Mouse (Mus musculus) hindbrain, embryonic 10.5 days (tissue): ENCODE data around the gene Ttc39a. TPM values are rescaled to one million over a fixed set of nuclear protein-coding genes. Genes with fewer than 3 reads are reported as not detected.

ENCODE experiments used
- DNase-seq: peaks from one replicate; pipeline ENCODE4 v3.0.0-alpha.2; 2017; ENCODE audit warnings: low spot score
- H3K27ac ChIP-seq: fragments of 300-500 bp; sonication (generic); 2 replicates; pipeline ENCODE4 v1.5.1; 2016; ENCODE audit warnings: mild to moderate bottlenecking, moderate library complexity
- H3K27me3 ChIP-seq: fragments of 300-500 bp; sonication (generic); 2 replicates; pipeline ENCODE4 v1.6.1; 2016; ENCODE audit warnings: mild to moderate bottlenecking; ENCODE audit not compliant: poor library complexity, insufficient read depth, severe bottlenecking
- H3K36me3 ChIP-seq: fragments of 300-500 bp; sonication (generic); 2 replicates; pipeline ENCODE4 v1.6.1; 2016; ENCODE audit warnings: mild to moderate bottlenecking, moderate library complexity
- H3K4me1 ChIP-seq: fragments of 300-500 bp; sonication (generic); replicated peaks from 2 replicates; pipeline ENCODE4 v1.6.1; 2016; ENCODE audit warnings: mild to moderate bottlenecking
- H3K4me3 ChIP-seq: fragments of 300-500 bp; sonication (generic); 2 replicates; pipeline ENCODE4 v1.5.1; 2016; ENCODE audit warnings: mild to moderate bottlenecking, moderate library complexity
- H3K9me3 ChIP-seq: fragments of 300-500 bp; sonication (generic); 2 replicates; pipeline ENCODE4 v1.6.1; 2016; ENCODE audit warnings: mild to moderate bottlenecking, moderate library complexity
- WGBS: fragments of 180-500 bp; shearing (Covaris S2); methylation state at CpG from one replicate; pipeline ENCODE4 v1.1.7; 2016; 5-methylcytosine and 5-hydroxymethylcytosine counted together
- polyA plus RNA-seq: library from polyadenylated mRNA; unstranded; fragments of >200 nt; fragmentation: Nextera tagmentation; extraction: Ambion mirVana; gene quantifications from 2 replicates; pipeline ENCODE4 v1.2.1, GENCODE M21; 2016

Gene Ttc39a
- polyA plus RNA-seq, 1 experiment from 2014 or later: 2.5 TPM

DNA sequence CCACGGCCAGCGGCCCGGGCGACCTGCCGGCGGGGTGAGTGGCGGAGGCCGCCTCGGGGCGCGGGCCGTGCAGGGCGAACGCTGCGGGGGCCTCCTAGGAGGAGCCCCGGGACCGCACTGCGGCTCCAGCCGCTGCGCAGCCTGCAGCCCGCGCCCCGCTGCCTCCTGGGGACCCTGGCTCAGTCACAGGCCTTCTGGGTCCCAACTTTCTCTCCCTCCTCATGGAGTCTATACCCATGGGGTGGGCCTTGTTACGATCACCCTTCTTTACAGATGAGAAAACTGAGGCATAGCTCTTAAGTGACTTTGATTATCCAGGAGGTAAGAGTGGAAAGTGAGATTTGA lies 725 bp downstream of the Ttc39a start:
- Histone ChIP-seq H3K36me3 (no peaks in the 10 kb centered on the region), H3K27ac (peak overlapping the region; percentile 86), H3K4me3 (peak overlapping the region; percentile 73), H3K4me1 (peaks cover 28% of the 10 kb centered on the region), H3K27me3 (peaks cover 42% of the 10 kb centered on the region), H3K9me3 (no peaks in the 10 kb centered on the region)
- WGBS: 3% methylated on average over 24 of the region's 24 CpGs
- DNase-seq: no peak

DNA sequence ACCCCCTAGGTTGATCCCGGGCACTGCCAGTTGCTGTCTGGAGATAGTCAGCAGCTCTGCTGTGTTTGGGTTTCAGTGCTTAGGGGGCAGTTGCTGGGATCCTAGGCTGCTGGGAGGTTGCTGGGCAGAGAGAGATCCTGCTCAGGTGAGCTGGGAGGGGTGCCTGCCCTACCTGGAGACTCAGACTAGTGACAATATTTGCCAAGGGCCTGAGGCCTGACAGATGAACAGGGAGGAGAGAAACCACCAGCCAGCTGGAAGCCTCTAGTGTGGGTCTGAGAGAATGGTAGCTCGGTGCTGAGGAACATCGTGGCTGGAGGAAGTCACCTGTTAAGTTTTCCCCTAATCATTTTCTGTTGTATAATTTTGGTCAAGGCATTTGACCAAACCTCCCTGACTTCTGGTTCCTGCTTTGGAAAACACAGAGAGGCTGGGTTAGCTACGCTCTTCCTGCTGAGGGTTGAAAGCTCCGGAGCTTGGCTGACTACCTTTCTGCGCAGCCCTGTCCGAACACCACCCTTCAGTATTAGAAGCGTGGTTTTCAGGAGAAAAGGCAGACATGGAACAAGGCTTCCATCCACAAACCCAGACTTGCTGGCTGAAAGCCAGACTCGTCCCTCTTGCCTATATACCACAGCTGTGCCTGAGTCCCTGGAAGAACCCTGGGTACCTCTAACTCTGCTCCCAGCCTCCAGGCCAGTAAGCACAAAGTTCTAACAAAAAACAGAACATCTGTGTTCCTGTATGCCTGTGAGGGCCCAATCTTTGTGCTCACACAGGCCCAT lies 1.5 kb downstream of the Ttc39a start:
- Histone ChIP-seq H3K27me3 (peaks cover 42% of the 10 kb centered on the region), H3K27ac (no peak overlapping the region), H3K4me3 (peak overlapping the region; percentile 73), H3K9me3 (no peaks in the 10 kb centered on the region), H3K36me3 (no peaks in the 10 kb centered on the region), H3K4me1 (peaks cover 28% of the 10 kb centered on the region)
- DNase-seq: no peak
- WGBS: 85% methylated on average over 9 of the region's 9 CpGs

DNA sequence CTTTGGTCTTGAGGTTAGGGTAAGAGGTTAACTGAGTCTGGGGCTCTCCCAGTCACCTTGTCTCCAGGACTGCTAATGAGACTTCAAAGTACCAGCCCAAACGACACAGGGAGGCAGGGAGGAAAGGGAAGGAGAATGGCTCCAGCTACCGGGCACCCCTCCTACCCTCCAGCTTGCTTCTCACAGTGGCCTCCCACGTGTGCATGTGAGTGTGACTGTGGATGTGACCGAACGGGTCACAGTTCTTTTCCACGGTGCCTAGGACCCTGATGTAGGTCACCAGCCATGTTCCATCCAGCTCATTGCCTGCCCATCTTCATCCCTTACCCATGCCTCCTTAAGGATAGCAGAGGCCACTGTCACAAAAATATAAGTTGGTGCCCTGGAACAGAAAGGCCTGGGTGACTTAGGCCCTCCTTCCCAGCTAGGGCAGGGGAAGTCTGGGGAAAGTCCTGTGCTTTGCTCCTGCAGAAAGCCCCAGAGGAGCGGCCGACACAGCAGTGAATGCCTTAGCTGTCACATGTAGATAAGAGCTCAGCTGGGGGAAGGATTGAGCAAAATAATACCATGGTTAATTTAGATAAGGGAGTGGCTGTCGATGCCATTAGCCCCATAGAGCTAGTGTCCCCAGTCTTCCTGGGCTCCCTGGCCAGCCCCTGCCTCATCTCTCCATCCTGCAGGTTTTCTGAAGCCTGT lies 4.4 kb downstream of the Ttc39a start:
- no peak overlapping the region for H3K4me3 ChIP-seq
- 70% methylated on average over 9 of the region's 9 CpGs for WGBS
- H3K27me3 ChIP-seq: peaks cover 36% of the 10 kb centered on the region
- H3K9me3 ChIP-seq: no peaks in the 10 kb centered on the region
- no peaks in the 10 kb centered on the region for H3K36me3 ChIP-seq
- H3K27ac ChIP-seq: peak overlapping the region; percentile 67; the same call in 1 of the 2 replicates
- DNase-seq: no peak
- H3K4me1 ChIP-seq: peaks cover 27% of the 10 kb centered on the region

DNA sequence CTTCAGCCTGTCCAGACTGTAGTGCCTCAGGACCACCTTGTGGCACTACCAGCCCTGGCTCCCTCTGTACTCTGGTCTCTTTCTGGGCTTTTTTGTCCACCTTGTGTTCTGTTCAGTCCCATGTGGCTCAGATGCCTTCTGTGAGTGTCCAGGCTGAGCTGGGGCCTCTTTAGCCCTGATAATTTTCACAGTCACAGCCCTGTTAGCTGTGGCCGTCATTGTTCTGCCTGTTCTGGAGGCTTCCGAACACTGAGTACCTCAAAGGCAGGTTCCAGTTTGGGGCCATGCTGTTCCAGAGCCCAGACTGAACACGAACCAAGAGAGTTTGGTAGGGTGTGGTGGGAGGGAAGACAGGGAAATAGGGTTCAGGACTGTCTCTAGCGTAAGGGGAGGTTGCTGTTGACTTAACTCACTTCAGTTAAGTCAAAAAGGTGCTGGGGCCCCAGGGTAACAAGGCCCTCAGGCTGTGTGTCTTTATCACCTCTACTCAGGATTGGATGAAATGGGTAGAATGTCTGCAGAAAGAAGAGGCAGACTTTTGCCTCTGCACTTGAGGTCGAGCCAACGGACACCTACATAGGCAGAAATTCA lies 5.0 kb downstream of the Ttc39a start:
- Histone ChIP-seq H3K4me3 (no peak overlapping the region), H3K27ac (peak overlapping the region; percentile 67), H3K9me3 (no peaks in the 10 kb centered on the region), H3K36me3 (no peaks in the 10 kb centered on the region), H3K27me3 (peaks cover 30% of the 10 kb centered on the region), H3K4me1 (peaks cover 20% of the 10 kb centered on the region)
- DNase-seq: no peak
- WGBS: 91% methylated on average over 6 of the region's 6 CpGs

DNA sequence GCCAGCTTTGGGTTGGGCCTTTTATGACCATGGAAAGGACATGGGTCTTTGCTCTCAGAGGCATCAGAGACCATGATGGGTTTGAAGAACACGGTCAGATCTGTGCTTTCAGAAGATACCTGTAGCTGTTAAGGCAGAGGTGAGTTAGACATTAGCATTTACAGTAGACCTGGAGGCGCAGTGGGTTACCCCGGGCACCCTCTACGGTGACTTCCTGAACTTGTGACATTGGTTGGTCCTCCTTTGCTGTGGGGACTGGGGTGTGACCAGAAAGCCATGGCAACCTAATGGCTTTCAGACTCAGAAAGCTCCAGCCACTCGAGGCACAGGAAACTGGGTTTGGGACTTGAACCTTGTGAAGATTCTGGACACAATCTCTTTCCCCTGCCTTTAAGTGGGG lies 5.8 kb downstream of the Ttc39a start:
- WGBS: 88% methylated on average over 5 of the region's 5 CpGs
- H3K9me3 ChIP-seq: no peaks in the 10 kb centered on the region
- no peaks in the 10 kb centered on the region for H3K36me3 ChIP-seq
- no peak overlapping the region for H3K4me3 ChIP-seq
- H3K27me3 ChIP-seq: peaks cover 23% of the 10 kb centered on the region
- no peak for DNase-seq
- no peak overlapping the region for H3K27ac ChIP-seq
- H3K4me1 ChIP-seq: peaks cover 13% of the 10 kb centered on the region

DNA sequence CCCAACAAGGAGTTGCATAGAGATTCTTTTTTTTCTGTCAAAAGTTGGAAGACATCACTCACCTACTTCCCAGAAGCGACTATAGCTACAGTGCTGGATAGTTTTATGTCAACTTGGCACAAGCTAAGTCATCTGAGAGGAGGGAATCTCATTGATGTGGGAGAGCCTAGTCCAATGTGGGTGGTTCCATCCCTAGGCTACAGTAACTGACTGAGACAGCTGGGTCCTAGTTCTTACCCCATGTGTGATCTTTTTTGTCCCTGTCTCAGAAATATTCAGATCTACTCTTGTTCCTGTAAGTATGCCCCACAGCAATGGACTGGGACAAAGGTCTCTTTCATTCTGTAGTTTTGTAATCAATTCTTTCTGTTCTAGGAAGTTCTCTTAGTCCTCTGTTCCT lies 11.6 kb downstream of the Ttc39a start:
- WGBS: 82% methylated on average over 1 of the region's 1 CpGs
- no peaks in the 10 kb centered on the region for H3K36me3 ChIP-seq
- no peaks in the 10 kb centered on the region for H3K27me3 ChIP-seq
- H3K9me3 ChIP-seq: no peaks in the 10 kb centered on the region
- no peak overlapping the region for H3K27ac ChIP-seq
- H3K4me1 ChIP-seq: peaks cover 17% of the 10 kb centered on the region
- no peak for DNase-seq
- no peak overlapping the region for H3K4me3 ChIP-seq

DNA sequence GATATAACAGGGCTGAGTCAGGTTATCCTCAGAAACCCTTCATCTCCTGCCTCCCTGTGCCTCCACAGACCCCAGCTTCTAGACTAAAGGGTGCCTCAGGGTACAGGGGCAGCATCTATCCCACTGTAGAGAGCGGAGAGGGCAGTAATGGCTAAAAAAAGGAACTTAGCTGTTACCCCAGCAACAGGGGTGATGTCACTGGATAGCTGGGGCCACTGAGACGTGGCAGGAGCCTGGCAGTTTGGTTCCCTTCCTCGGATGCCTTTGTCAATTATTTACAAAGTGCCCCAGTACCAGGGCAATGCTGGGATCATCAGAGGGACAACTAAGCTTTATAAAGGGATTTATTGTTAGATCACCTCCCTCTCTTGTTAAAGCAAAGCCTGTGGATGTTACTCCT lies 12.6 kb downstream of the Ttc39a start:
- no peak for DNase-seq
- H3K9me3 ChIP-seq: no peaks in the 10 kb centered on the region
- H3K27ac ChIP-seq: no peak overlapping the region
- no peaks in the 10 kb centered on the region for H3K27me3 ChIP-seq
- no peaks in the 10 kb centered on the region for H3K36me3 ChIP-seq
- H3K4me1 ChIP-seq: peaks cover 17% of the 10 kb centered on the region
- no peak overlapping the region for H3K4me3 ChIP-seq
- 37% methylated on average over 3 of the region's 3 CpGs for WGBS

DNA sequence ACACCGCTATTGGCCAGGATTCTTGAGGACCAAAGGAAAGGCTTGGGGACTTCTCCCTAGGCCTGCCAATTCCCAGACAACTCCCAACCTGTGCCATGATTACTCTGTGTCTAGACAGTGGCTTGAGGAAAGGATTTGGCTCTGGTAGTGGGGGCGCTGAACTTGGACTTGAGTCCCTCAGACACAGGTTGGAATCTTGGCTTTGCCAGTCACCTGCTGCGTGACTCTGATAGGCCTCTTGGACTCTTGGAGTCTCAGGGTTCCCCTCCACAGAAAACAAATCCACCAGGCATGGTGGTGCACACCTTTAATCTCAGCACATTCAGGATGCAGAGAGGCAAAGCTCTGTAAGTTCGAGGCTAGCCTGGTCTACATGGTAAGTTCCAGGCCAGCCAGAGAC lies 13.1 kb downstream of the Ttc39a start:
- DNase-seq: no peak

DNA sequence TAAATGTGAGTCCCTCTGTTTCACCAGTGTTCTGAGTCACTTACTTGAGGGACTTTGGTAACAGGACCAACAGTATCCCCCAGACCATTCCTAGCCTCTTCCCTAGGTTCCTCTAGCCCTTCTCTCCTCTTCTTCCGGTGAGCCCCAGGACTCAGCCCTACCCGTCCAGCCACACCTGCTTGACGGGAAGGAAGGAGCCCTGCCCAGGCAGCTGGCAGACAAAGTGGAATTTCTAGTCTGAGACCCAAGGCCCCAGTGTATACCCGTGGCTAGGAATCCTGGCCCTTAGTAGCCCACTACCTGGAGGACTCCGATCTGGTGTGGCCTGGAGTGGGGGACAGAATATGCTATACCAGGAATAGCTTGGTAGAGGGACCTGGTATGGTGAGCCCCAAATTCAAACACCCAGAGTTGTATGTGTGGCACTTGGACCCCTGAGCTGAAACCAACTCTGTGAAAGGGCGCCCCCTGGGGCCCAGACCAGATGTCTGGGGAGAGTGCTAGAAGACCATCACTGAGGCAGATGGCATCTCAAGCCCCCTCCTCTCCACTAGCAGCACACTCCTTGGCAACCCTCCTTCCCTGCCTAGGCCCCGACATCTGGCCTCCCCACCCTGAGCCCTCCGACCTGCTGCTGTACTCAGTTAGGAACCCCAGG lies 13.8 kb downstream of the Ttc39a start:
- Histone ChIP-seq H3K27me3 (no peaks in the 10 kb centered on the region), H3K36me3 (no peaks in the 10 kb centered on the region), H3K4me3 (no peak overlapping the region), H3K9me3 (no peaks in the 10 kb centered on the region), H3K27ac (no peak overlapping the region), H3K4me1 (peaks cover 13% of the 10 kb centered on the region)
- DNase-seq: no peak
- WGBS: 73% methylated on average over 8 of the region's 8 CpGs

More for the DNA sequence above, 13.1 kb downstream of the Ttc39a start:
- 89% methylated on average over 4 of the region's 4 CpGs for WGBS
- Histone ChIP-seq H3K27ac (no peak overlapping the region), H3K9me3 (no peaks in the 10 kb centered on the region), H3K27me3 (no peaks in the 10 kb centered on the region), H3K4me1 (peaks cover 13% of the 10 kb centered on the region), H3K36me3 (no peaks in the 10 kb centered on the region), H3K4me3 (no peak overlapping the region)

DNA sequence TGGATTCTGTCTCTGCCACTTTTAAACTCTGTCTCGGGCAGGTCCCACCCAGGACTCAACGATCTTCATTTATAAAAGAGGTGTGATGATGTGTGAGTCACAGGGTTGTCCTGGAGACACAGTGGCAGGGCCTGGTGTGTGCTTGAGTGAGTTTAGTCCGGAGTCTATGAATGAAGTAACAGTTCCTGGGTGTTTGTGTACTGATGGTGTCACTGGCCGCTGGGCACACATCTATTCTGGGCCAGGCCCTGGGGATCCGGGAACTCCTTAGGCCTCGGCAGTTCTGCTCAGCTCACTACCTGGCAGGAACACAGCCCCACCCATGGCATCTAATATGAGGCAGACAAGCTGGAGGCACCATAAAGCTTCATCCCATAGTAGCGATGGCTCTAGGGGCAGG lies 15.2 kb downstream of the Ttc39a start:
- Histone ChIP-seq H3K27ac (no peak overlapping the region), H3K9me3 (no peaks in the 10 kb centered on the region), H3K4me3 (no peak overlapping the region), H3K4me1 (peaks cover 13% of the 10 kb centered on the region), H3K27me3 (no peaks in the 10 kb centered on the region), H3K36me3 (no peaks in the 10 kb centered on the region)
- no peak for DNase-seq
- 84% methylated on average over 7 of the region's 7 CpGs for WGBS

DNA sequence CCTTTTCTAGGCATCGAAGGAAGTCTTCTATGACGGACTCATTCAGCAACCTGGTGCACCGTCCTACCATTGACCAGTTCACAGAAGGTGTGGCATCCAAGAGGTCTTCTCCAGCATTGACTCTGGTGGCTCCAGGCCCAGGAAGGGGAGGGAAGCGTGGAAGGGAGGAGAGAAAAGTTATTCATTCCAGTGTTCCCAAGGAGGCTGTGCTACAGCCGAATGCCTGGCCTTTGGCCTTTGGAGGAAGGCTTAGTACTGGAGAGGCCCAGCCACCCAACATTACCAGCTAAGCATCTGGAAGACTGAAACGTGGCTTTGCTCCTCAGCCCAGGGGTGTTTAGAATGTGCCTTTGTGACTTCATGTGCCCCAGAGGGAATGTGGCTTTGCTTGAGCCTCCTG lies 16.0 kb downstream of the Ttc39a start:
- H3K36me3 ChIP-seq: no peaks in the 10 kb centered on the region

DNA sequence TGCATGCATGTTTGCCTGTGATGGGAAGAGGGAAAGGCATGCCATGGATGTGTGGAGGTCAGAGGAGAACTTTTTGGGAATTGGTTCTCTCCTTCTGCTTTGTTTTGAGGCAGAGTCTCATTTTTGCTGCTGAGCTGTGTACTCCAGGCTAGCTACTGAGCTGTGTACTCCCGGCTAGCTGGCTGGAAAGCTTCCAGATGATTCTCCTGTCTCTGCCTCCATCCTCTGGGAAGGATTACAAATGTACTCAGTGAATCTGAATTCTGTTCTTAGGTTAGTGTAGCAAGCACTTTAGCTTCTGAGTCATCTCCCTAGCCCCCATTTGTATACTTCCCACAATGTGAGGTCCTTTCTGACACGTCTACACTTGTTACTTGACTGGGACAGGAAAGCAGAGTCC lies 17.0 kb downstream of the Ttc39a start:
- 79% methylated on average over 2 of the region's 2 CpGs for WGBS
- DNase-seq: no peak
- Histone ChIP-seq H3K27ac (no peak overlapping the region), H3K27me3 (no peaks in the 10 kb centered on the region), H3K9me3 (no peaks in the 10 kb centered on the region), H3K36me3 (no peaks in the 10 kb centered on the region), H3K4me3 (no peak overlapping the region), H3K4me1 (peaks cover 13% of the 10 kb centered on the region)

More for the DNA sequence above, 16.0 kb downstream of the Ttc39a start:
- Histone ChIP-seq H3K4me1 (peaks cover 13% of the 10 kb centered on the region), H3K9me3 (no peaks in the 10 kb centered on the region), H3K4me3 (no peak overlapping the region), H3K27me3 (no peaks in the 10 kb centered on the region), H3K27ac (no peak overlapping the region)
- 76% methylated on average over 6 of the region's 6 CpGs for WGBS
- no peak for DNase-seq

DNA sequence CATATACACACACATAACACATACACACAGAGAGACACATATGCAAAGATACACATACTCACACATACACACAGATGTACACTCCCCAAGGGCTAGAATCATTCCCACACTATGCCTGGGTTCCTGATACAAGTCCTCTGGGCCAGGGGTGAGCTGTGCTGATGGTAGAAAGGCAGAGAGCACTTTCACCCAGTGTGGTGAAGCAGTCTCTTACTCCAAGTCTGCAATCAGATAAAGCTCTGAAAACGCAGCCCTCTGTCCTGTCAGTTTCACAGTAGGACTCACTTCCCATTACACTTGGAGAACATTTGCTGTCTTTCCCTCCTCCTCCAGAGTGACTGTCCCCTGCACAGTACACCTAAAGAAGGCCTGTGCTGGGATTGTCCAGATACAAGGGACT lies 20.6 kb downstream of the Ttc39a start:
- DNase-seq: no peak
- no peaks in the 10 kb centered on the region for H3K27me3 ChIP-seq
- no peaks in the 10 kb centered on the region for H3K9me3 ChIP-seq
- H3K27ac ChIP-seq: no peak overlapping the region
- H3K4me3 ChIP-seq: no peak overlapping the region
- 72% methylated on average over 1 of the region's 1 CpGs for WGBS
- no peaks in the 10 kb centered on the region for H3K36me3 ChIP-seq
- peaks cover 13% of the 10 kb centered on the region for H3K4me1 ChIP-seq
